Mouse (Mus musculus) limb, embryonic 14.5 days (tissue): ENCODE data around the gene Mob2. TPM values are rescaled to one million over a fixed set of nuclear protein-coding genes. Genes with fewer than 3 reads are reported as not detected.

Experiments
- ATAC-seq: fragments of 200-750 bp; cut with Nextera tagmentation; 2 replicates; pipeline ENCODE4 v1.8.0; 2017; ENCODE audit warnings: low read depth, moderate number of reproducible peaks, moderate TSS enrichment; ENCODE audit not compliant: low FRiP score
- DNase-seq: peaks from one replicate; pipeline ENCODE4 v3.0.0-alpha.2; 2015; ENCODE audit warnings: low spot score
- H3K27ac ChIP-seq: fragments of 300-500 bp; sonication (generic); replicated peaks from 2 replicates; pipeline ENCODE4 v1.5.1; 2014; ENCODE audit warnings: low read depth, mild to moderate bottlenecking, low read length, moderate library complexity, mixed read lengths
- H3K27me3 ChIP-seq: fragments of 300-500 bp; sonication (generic); 2 replicates; pipeline ENCODE4 v1.6.1; 2014; ENCODE audit warnings: low read length, mixed read lengths; ENCODE audit not compliant: control insufficient read depth, insufficient read depth
- H3K36me3 ChIP-seq: fragments of 300-500 bp; sonication (generic); 2 replicates; pipeline ENCODE4 v1.6.1; 2014; ENCODE audit warnings: mild to moderate bottlenecking, low read length, moderate library complexity, mixed read lengths; ENCODE audit not compliant: control insufficient read depth, insufficient read depth
- H3K4me1 ChIP-seq: fragments of 300-500 bp; sonication (generic); 2 replicates; pipeline ENCODE4 v1.6.1; 2014; ENCODE audit warnings: antibody characterized with exemption, low read length, mixed read lengths; ENCODE audit not compliant: control insufficient read depth, insufficient read depth
- H3K4me2 ChIP-seq: fragments of 300-500 bp; sonication (generic); replicated peaks from 2 replicates; pipeline ENCODE4 v1.6.1; 2014; ENCODE audit warnings: low read depth, mild to moderate bottlenecking, low read length, moderate library complexity; ENCODE audit not compliant: severe bottlenecking
- H3K4me3 ChIP-seq: fragments of 300-500 bp; sonication (generic); replicated peaks from 2 replicates; pipeline ENCODE4 v1.5.1; 2014; ENCODE audit warnings: low read length
- H3K9ac ChIP-seq: fragments of 300-500 bp; sonication (generic); 2 replicates; pipeline ENCODE4 v1.6.1; 2014; ENCODE audit warnings: mild to moderate bottlenecking, low read depth, low read length, moderate library complexity; ENCODE audit not compliant: severe bottlenecking
- H3K9me3 ChIP-seq: fragments of 300-500 bp; sonication (generic); 2 replicates; pipeline ENCODE4 v1.6.1; 2016; ENCODE audit warnings: low read length; ENCODE audit not compliant: control insufficient read depth
- POLR2A ChIP-seq: fragments of 200-500 bp; IDR thresholded peaks from 2 replicates; pipeline ENCODE4 v1.8.0; 2012; ENCODE audit warnings: inconsistent platforms, mild to moderate bottlenecking, moderate library complexity, borderline replicate concordance; ENCODE audit not compliant: insufficient read depth, insufficient read length; ENCODE audit errors: extremely low read depth
- WGBS: fragments of 180-500 bp; shearing (Covaris S2); extraction: QIAGEN DNeasy Blood & Tissue Kit; methylation state at CpG from one replicate; pipeline ENCODE4 v1.1.7; 2014; 5-methylcytosine and 5-hydroxymethylcytosine counted together
- polyA plus RNA-seq, 2 experiments: library from polyadenylated mRNA; depleted of rRNA in 1 of 2; stranded (reverse) in 1 of 2; unstranded in 1 of 2; fragments of >200 nt; fragmentation: Nextera tagmentation in 1 of 2; extraction: Ambion mirVana in 1 of 2; gene quantifications; 2 replicates each; pipeline versions ENCODE4 v1.2.1 to v1.2.3; 2012 to 2014

The Mob2 gene
- polyA plus RNA-seq, 2 experiments: 55.2 to 73.6 TPM

GRCm38 (mm10) chr7:142000661-142001060 lies 60.2 kb downstream of the Mob2 start:
- no peaks in the 10 kb centered on the region for H3K9me3 ChIP-seq
- TF ChIP-seq POLR2A: no peak
- H3K4me3 ChIP-seq: no peak overlapping the region
- DNase-seq: no peak
- WGBS: 81% methylated on average over 3 of the region's 3 CpGs
- ATAC-seq: no peak
- no peaks in the 10 kb centered on the region for H3K4me1 ChIP-seq
- H3K27ac ChIP-seq: no peak overlapping the region
- no peaks in the 10 kb centered on the region for H3K27me3 ChIP-seq
- no peak overlapping the region for H3K9ac ChIP-seq
- H3K4me2 ChIP-seq: no peak overlapping the region
- H3K36me3 ChIP-seq: no peaks in the 10 kb centered on the region

GRCm38 (mm10) chr7:141994121-141994520 lies 66.7 kb downstream of the Mob2 start:
- Histone ChIP-seq H3K27ac (no peak overlapping the region), H3K4me2 (no peak overlapping the region), H3K36me3 (no peaks in the 10 kb centered on the region), H3K27me3 (no peaks in the 10 kb centered on the region), H3K9me3 (no peaks in the 10 kb centered on the region), H3K9ac (no peak overlapping the region), H3K4me3 (no peak overlapping the region), H3K4me1 (no peaks in the 10 kb centered on the region)
- no peak for ATAC-seq
- WGBS: 86% methylated on average over 4 of the region's 4 CpGs
- no peak for TF ChIP-seq POLR2A
- no peak for DNase-seq

DNA sequence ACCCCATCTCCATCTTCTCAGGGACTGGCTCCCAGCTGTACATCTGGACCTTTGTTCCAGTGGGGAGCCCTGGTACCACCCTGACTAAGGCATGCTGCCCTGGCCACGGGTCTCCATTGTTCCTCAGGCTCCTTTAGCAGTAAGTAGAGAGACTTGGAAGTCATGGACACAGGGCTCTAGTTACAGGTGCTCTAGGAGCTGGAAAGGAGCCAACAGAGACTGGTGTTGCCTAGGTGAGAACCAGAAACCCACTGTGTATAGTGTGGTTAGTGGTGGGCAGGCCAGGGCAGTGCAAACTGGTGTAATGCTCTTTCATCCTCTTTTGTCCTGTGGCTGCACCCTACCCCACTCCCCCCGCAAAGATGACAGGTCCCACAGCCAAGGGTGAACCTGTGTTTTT lies 69.7 kb downstream of the Mob2 start:
- ATAC-seq: no peak
- 76% methylated on average over 2 of the region's 2 CpGs for WGBS
- no peaks in the 10 kb centered on the region for H3K9me3 ChIP-seq
- TF ChIP-seq POLR2A: no peak
- no peak overlapping the region for H3K4me2 ChIP-seq
- H3K4me1 ChIP-seq: no peaks in the 10 kb centered on the region
- DNase-seq: no peak
- H3K4me3 ChIP-seq: no peak overlapping the region
- no peaks in the 10 kb centered on the region for H3K27me3 ChIP-seq
- no peak overlapping the region for H3K27ac ChIP-seq
- no peaks in the 10 kb centered on the region for H3K36me3 ChIP-seq
- no peak overlapping the region for H3K9ac ChIP-seq

DNA sequence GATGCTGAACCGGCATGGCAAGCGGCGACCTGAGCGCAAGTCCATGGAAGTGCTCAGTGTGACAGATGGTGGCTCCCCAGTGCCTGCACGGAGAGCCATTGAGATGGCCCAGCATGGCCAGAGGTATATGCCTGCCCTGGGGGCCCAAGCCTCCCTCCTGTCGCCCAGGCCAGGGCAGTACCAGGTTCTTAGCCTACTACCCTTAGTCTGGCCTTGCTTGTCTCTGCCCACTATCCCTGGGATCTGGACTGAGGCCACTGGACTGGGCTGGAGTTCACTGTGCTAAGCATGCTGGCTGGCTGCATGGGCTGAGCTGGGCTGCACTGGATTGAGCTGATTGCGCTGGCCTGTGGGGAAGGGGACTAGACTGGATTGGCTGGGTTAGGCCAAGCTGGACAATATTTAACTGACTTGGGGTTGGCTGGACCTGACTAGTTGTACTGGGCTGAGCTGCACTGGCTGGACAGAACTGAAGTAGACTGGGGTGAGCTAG lies 72.5 kb downstream of the Mob2 start:
- Histone ChIP-seq H3K27ac (no peak overlapping the region), H3K4me1 (no peaks in the 10 kb centered on the region), H3K4me3 (no peak overlapping the region), H3K9ac (no peak overlapping the region), H3K9me3 (no peaks in the 10 kb centered on the region), H3K27me3 (no peaks in the 10 kb centered on the region), H3K36me3 (no peaks in the 10 kb centered on the region), H3K4me2 (no peak overlapping the region)
- no peak for TF ChIP-seq POLR2A
- no peak for ATAC-seq
- DNase-seq: no peak
- 87% methylated on average over 7 of the region's 7 CpGs for WGBS

GRCm38 (mm10) chr7:141981237-141981636 lies 79.6 kb downstream of the Mob2 start:
- TF ChIP-seq POLR2A: no peak
- Histone ChIP-seq H3K4me1 (no peaks in the 10 kb centered on the region), H3K4me2 (no peak overlapping the region), H3K9me3 (no peaks in the 10 kb centered on the region), H3K4me3 (no peak overlapping the region), H3K27ac (no peak overlapping the region), H3K36me3 (no peaks in the 10 kb centered on the region), H3K27me3 (no peaks in the 10 kb centered on the region), H3K9ac (no peak overlapping the region)
- ATAC-seq (no peak), DNase-seq (no peak)
- 89% methylated on average over 7 of the region's 7 CpGs for WGBS

DNA sequence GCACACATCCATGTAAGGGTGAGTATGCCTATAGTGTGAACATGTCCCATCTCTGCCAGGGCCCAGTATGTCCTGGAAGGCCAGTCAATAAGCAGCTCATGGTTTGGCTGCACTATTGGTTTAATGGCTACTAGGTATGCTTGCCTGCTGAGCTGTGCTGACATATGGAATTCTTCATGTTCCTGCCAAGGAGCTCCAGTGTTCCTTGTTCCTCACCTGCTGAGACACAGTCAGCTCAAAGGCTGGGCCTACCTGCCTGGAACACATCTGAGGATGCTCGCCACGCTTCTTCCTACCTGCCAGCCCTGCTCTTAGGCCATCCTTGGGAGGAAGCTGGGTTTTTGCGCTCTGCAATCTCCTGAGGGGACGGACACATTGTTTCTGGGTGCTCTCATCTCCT lies 81.6 kb downstream of the Mob2 start:
- Histone ChIP-seq H3K9me3 (no peaks in the 10 kb centered on the region), H3K27ac (no peak overlapping the region), H3K27me3 (no peaks in the 10 kb centered on the region), H3K9ac (no peak overlapping the region), H3K36me3 (no peaks in the 10 kb centered on the region), H3K4me2 (no peak overlapping the region), H3K4me3 (no peak overlapping the region), H3K4me1 (no peaks in the 10 kb centered on the region)
- 87% methylated on average over 4 of the region's 4 CpGs for WGBS
- no peak for TF ChIP-seq POLR2A
- ATAC-seq (no peak), DNase-seq (no peak)
